Mouse (Mus musculus): ENCODE data around the gene Parp16. TPM values are rescaled to one million over a fixed set of nuclear protein-coding genes. Genes with fewer than 3 reads are reported as not detected.

Gene Parp16
- polyA plus RNA-seq, 1 experiment from 2014 or later: 6.5 TPM

- peaks cover 6% of the 10 kb centered on the region; the same call in 1 of the 2 replicates for H3K4me1 ChIP-seq (ENCODE audit: control insufficient read depth, insufficient read depth, low read length)
- ATAC-seq (replicated peaks; ENCODE audit: extremely low read depth, insufficient read depth, low FRiP score): no peak
- H3K9me3 ChIP-seq (replicated peaks; ENCODE audit: control insufficient read depth, low read length): peaks cover 3% of the 10 kb centered on the region; the same call in 1 of the 2 replicates
- no peak overlapping the region for H3K4me3 ChIP-seq (ENCODE audit: low read length)
- H3K4me2 ChIP-seq (ENCODE audit: low read depth, low read length): no peak overlapping the region
- peaks cover 42% of the 10 kb centered on the region for H3K27me3 ChIP-seq (ENCODE audit: control insufficient read depth, insufficient read depth, low read length)
- 52% methylated on average over 8 of the region's 8 CpGs for WGBS
- H3K36me3 ChIP-seq (ENCODE audit: control insufficient read depth, insufficient read depth): no peaks in the 10 kb centered on the region
- H3K9ac ChIP-seq (ENCODE audit: low read length): no peak overlapping the region
- H3K27ac ChIP-seq (ENCODE audit: low read length): no peak overlapping the region
These were observed 33.3 kb upstream of the Parp16 start for GRCm38 (mm10) chr9:65161881-65162280.

- ATAC-seq (replicated peaks; ENCODE audit: extremely low read depth, insufficient read depth, low FRiP score): no peak; the same call in 1 of the 2 replicates
- Histone ChIP-seq H3K9me3 (replicated peaks; ENCODE audit: control insufficient read depth, low read length) (peaks cover 3% of the 10 kb centered on the region; the same call in 1 of the 2 replicates), H3K36me3 (ENCODE audit: control insufficient read depth, insufficient read depth) (no peaks in the 10 kb centered on the region), H3K27ac (ENCODE audit: low read length) (no peak overlapping the region), H3K4me3 (ENCODE audit: low read length) (peak overlapping the region; percentile 57), H3K4me1 (ENCODE audit: control insufficient read depth, insufficient read depth, low read length) (peaks cover 6% of the 10 kb centered on the region; the same call in 1 of the 2 replicates), H3K27me3 (ENCODE audit: control insufficient read depth, insufficient read depth, low read length) (peaks cover 42% of the 10 kb centered on the region), H3K4me2 (ENCODE audit: low read depth, low read length) (peak overlapping the region; percentile 93), H3K9ac (ENCODE audit: low read length) (peak overlapping the region; percentile 60)
- WGBS: under 1% methylated on average over 58 of the region's 69 CpGs
These were observed 32.2 kb upstream of the Parp16 start for GRCm38 (mm10) chr9:65162711-65163639.

DNA sequence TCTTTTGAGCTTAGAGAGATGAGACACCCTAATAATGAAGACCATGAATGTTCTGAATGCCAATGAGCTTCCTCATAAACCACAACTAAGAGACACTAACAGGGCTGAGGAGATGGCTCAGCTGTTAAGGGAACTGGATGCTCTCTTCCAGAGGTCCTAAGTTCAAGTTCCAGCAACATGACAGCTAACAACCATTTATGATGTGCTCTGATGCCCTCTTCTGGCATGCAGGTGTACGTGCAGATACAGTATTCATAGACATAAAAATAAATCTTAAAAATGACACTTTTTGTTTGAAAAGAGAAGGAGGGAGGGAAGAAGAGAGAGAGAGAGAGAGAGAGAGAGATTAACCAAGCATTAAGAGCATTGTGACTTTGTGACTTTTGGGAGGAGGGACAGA is 30.3 kb upstream of the Parp16 start:
- WGBS: 18% methylated on average over 1 of the region's 1 CpGs
- Histone ChIP-seq H3K4me3 (ENCODE audit: low read length) (no peak overlapping the region), H3K27me3 (ENCODE audit: control insufficient read depth, insufficient read depth, low read length) (peaks cover 39% of the 10 kb centered on the region), H3K9me3 (replicated peaks; ENCODE audit: control insufficient read depth, low read length) (peaks cover 3% of the 10 kb centered on the region; the same call in 1 of the 2 replicates), H3K36me3 (ENCODE audit: control insufficient read depth, insufficient read depth) (no peaks in the 10 kb centered on the region), H3K27ac (ENCODE audit: low read length) (no peak overlapping the region), H3K4me1 (ENCODE audit: control insufficient read depth, insufficient read depth, low read length) (peaks cover 6% of the 10 kb centered on the region; the same call in 1 of the 2 replicates), H3K9ac (ENCODE audit: low read length) (no peak overlapping the region), H3K4me2 (ENCODE audit: low read depth, low read length) (no peak overlapping the region)
- ATAC-seq (replicated peaks; ENCODE audit: extremely low read depth, insufficient read depth, low FRiP score): no peak

- H3K9ac ChIP-seq (ENCODE audit: low read length): no peak overlapping the region
- no peak overlapping the region for H3K4me3 ChIP-seq (ENCODE audit: low read length)
- H3K4me1 ChIP-seq (ENCODE audit: control insufficient read depth, insufficient read depth, low read length): peaks cover 6% of the 10 kb centered on the region; the same call in 1 of the 2 replicates
- H3K9me3 ChIP-seq (replicated peaks; ENCODE audit: control insufficient read depth, low read length): peaks cover 3% of the 10 kb centered on the region; the same call in 1 of the 2 replicates
- H3K27me3 ChIP-seq (ENCODE audit: control insufficient read depth, insufficient read depth, low read length): peaks cover 30% of the 10 kb centered on the region
- no peak overlapping the region for H3K27ac ChIP-seq (ENCODE audit: low read length)
- H3K36me3 ChIP-seq (ENCODE audit: control insufficient read depth, insufficient read depth): no peaks in the 10 kb centered on the region
- WGBS: 61% methylated on average over 9 of the region's 9 CpGs
- no peak overlapping the region for H3K4me2 ChIP-seq (ENCODE audit: low read depth, low read length)
- ATAC-seq (replicated peaks; ENCODE audit: extremely low read depth, insufficient read depth, low FRiP score): no peak
These were observed 28.8 kb upstream of the Parp16 start for GRCm38 (mm10) chr9:65166386-65166785.

- ATAC-seq (replicated peaks; ENCODE audit: extremely low read depth, insufficient read depth, low FRiP score): no peak
- no peak overlapping the region for H3K4me2 ChIP-seq (ENCODE audit: low read depth, low read length)
- no peak overlapping the region for H3K4me3 ChIP-seq (ENCODE audit: low read length)
- H3K36me3 ChIP-seq (ENCODE audit: control insufficient read depth, insufficient read depth): no peaks in the 10 kb centered on the region
- 55% methylated on average over 6 of the region's 6 CpGs for WGBS
- no peak overlapping the region for H3K27ac ChIP-seq (ENCODE audit: low read length)
- no peaks in the 10 kb centered on the region for H3K4me1 ChIP-seq (ENCODE audit: control insufficient read depth, insufficient read depth, low read length)
- H3K9ac ChIP-seq (ENCODE audit: low read length): no peak overlapping the region
- peaks cover 10% of the 10 kb centered on the region for H3K27me3 ChIP-seq (ENCODE audit: control insufficient read depth, insufficient read depth, low read length)
- H3K9me3 ChIP-seq (replicated peaks; ENCODE audit: control insufficient read depth, low read length): peaks cover 3% of the 10 kb centered on the region; the same call in 1 of the 2 replicates
These were observed 26.6 kb upstream of the Parp16 start for GRCm38 (mm10) chr9:65168534-65168933.

- Histone ChIP-seq H3K9ac (ENCODE audit: low read length) (no peak overlapping the region), H3K27ac (ENCODE audit: low read length) (no peak overlapping the region), H3K4me1 (ENCODE audit: control insufficient read depth, insufficient read depth, low read length) (no peaks in the 10 kb centered on the region), H3K27me3 (ENCODE audit: control insufficient read depth, insufficient read depth, low read length) (peaks cover 6% of the 10 kb centered on the region), H3K4me2 (ENCODE audit: low read depth, low read length) (no peak overlapping the region), H3K4me3 (ENCODE audit: low read length) (no peak overlapping the region), H3K36me3 (ENCODE audit: control insufficient read depth, insufficient read depth) (no peaks in the 10 kb centered on the region), H3K9me3 (replicated peaks; ENCODE audit: control insufficient read depth, low read length) (peaks cover 3% of the 10 kb centered on the region; the same call in 1 of the 2 replicates)
- WGBS: 55% methylated on average over 4 of the region's 4 CpGs
- ATAC-seq (replicated peaks; ENCODE audit: extremely low read depth, insufficient read depth, low FRiP score): no peak
These were observed 26.2 kb upstream of the Parp16 start for GRCm38 (mm10) chr9:65168952-65169351.

- ATAC-seq (replicated peaks; ENCODE audit: extremely low read depth, insufficient read depth, low FRiP score): no peak
- H3K4me2 ChIP-seq (ENCODE audit: low read depth, low read length): no peak overlapping the region
- H3K4me1 ChIP-seq (ENCODE audit: control insufficient read depth, insufficient read depth, low read length): no peaks in the 10 kb centered on the region
- H3K27me3 ChIP-seq (ENCODE audit: control insufficient read depth, insufficient read depth, low read length): no peaks in the 10 kb centered on the region
- H3K4me3 ChIP-seq (ENCODE audit: low read length): no peak overlapping the region
- no peak overlapping the region for H3K27ac ChIP-seq (ENCODE audit: low read length)
- no peak overlapping the region for H3K9ac ChIP-seq (ENCODE audit: low read length)
- H3K36me3 ChIP-seq (ENCODE audit: control insufficient read depth, insufficient read depth): no peaks in the 10 kb centered on the region
- H3K9me3 ChIP-seq (replicated peaks; ENCODE audit: control insufficient read depth, low read length): no peaks in the 10 kb centered on the region
- 60% methylated on average over 9 of the region's 9 CpGs for WGBS
These were observed 22.5 kb upstream of the Parp16 start for GRCm38 (mm10) chr9:65172654-65173053.

DNA sequence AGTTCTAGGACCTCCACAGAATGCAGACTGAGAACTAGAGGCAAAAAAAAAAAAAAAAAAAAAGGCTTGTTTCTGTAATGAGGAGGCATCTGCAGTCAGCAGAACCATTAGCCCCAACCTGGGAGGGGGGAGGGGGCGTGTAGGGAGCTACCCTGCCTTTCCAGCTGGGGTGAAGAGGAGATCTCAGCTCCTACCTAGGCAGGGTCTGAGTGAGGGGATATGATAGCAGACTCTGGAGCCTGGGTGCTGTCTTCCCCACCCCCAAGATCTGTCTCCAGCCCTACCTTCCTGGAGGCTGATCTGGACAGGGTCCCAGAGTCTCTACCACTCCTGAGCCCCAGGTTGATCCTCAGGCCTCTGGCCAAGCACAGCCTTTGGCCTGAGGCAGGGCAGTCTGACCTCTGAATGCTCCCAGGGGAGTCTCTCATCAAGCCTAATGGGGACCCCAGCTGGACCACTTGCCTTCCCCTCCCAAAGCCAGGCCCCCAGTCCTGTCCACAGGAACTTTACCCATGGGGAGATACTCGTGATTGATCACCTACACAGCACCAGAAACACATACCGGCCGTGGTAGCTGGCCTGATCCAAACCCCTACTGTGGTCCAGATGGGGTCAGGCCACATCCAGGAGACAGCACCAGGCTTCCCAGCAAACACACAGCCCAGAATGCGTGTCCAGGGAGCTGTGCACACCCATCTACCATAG is 19.8 kb upstream of the Parp16 start:
- Histone ChIP-seq H3K4me2 (ENCODE audit: low read depth, low read length) (no peak overlapping the region), H3K9me3 (replicated peaks; ENCODE audit: control insufficient read depth, low read length) (no peaks in the 10 kb centered on the region), H3K4me3 (ENCODE audit: low read length) (no peak overlapping the region), H3K27me3 (ENCODE audit: control insufficient read depth, insufficient read depth, low read length) (0 out of 2 replicates have a peak, but pooled peaks cover 1% of the 10 kb centered on the region), H3K36me3 (ENCODE audit: control insufficient read depth, insufficient read depth) (no peaks in the 10 kb centered on the region), H3K9ac (ENCODE audit: low read length) (no peak overlapping the region), H3K4me1 (ENCODE audit: control insufficient read depth, insufficient read depth, low read length) (peaks cover 9% of the 10 kb centered on the region; the same call in 1 of the 2 replicates), H3K27ac (ENCODE audit: low read length) (no peak overlapping the region)
- WGBS: 58% methylated on average over 5 of the region's 5 CpGs
- ATAC-seq (replicated peaks; ENCODE audit: extremely low read depth, insufficient read depth, low FRiP score): no peak

Data from heart, embryonic 16.5 days (tissue).